Mouse (Mus musculus) megakaryocyte-erythroid progenitor cell, adult 5-6 weeks (primary cell): ENCODE measurements around the gene Med29. TPM values are rescaled to one million over a fixed set of nuclear protein-coding genes. Genes with fewer than 3 reads are reported as not detected.
"Not testable (repeated sequence)": the region's sequence is repeated elsewhere in the genome, so short reads cannot be mapped to it uniquely, and the experiment has no call there.

Experiments
- ATAC-seq: replicated peaks from 2 replicates; pipeline ENCODE4 v1.8.0; 2016; ENCODE audit warnings: mild to moderate bottlenecking, inconsistent platforms; ENCODE audit not compliant: severe bottlenecking, poor library complexity, low FRiP score, low TSS enrichment
- total RNA-seq, 2 experiments: library from RNA; stranded (forward) in 1 of 2; stranded (reverse) in 1 of 2; fragments of 200-1000, 215-1000 nt in 1 of 2; fragments of >200 nt in 1 of 2; fragmentation: Nextera tagmentation in 1 of 2; gene quantifications; 2 replicates each; pipeline ENCODE4 v1.2.3; 2014 to 2017

The Med29 gene
- total RNA-seq, 2 experiments from 2014 or later: 9.9 to 22.3 TPM

- ATAC-seq: no peak
Observed at GRCm38 (mm10) chr7:28398696-28399340, 6.3 kb upstream of the Med29 start.

DNA sequence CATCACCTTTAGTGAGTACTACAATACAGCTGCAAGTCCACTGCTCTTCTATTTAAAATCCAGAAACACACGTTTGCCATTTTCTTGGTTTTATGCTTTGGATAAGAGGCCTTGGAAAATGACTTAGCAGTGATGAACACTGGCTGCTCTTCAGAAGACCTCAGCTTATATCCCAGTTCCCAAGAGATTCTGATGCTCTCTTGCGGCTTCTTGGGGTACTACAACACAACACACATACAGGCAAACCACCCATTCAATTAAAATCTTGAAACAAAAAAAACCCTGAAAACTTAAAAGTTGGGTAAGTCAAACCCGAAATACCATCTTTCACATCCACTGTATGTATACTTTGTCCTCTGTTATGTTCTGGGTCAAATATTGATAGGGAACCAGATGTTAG, 5.5 kb upstream of the Med29 start:
- ATAC-seq: no peak

GRCm38 (mm10) chr7:28395425-28395824, 2.9 kb upstream of the Med29 start:
- no peak for ATAC-seq

- ATAC-seq: no peak
Observed at GRCm38 (mm10) chr7:28393272-28393951, 904 bp upstream of the Med29 start.

- ATAC-seq: no peak
Observed at GRCm38 (mm10) chr7:28390331-28390730, 2.2 kb downstream of the Med29 start.

DNA sequence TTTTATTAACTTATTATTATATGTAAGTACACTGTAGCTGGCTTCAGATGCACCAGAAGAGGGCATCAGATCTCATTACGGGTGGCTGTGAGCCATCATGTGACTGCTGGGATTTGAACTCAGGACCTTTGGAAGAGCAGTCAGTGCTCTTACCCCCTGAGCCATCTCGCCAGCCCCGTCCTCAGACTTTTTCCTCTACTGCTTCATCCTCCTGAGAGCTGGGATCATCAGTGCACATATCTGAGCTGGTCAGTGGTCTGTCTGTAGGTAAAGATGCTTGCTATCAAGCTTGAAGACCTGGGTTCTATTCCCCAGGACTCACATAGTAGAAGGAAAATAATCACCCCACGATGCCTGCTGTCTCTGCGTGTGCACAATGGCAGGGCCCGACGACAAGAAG, 5.1 kb downstream of the Med29 start:
- not testable (repeated sequence) for ATAC-seq

- ATAC-seq: not testable (repeated sequence)
Observed at GRCm38 (mm10) chr7:28386877-28387276, 5.6 kb downstream of the Med29 start.

GRCm38 (mm10) chr7:28386462-28386861, 6.0 kb downstream of the Med29 start:
- ATAC-seq: peak; percentile 61

DNA sequence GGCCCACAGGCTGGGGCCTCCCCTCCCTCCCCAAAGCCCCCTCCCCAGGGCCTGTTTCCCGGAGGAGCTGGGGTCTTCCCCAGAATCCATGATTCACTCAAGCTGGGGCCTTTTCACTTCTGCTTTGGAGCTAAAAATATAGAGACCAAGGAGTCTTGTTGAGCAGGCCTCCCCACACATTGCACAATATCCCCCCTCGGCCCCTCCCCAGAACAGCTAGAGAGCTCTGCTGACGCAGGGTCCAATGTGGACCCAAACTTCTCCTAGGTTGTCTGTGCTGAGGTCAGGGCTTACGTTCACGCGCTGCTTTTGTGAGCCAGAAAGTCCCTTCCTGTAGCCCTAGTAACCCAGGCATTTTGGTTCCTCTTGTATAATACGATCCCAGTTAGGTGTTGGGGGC, 6.5 kb downstream of the Med29 start:
- no peak for ATAC-seq

GRCm38 (mm10) chr7:28385196-28385595, 7.3 kb downstream of the Med29 start:
- ATAC-seq: no peak

DNA sequence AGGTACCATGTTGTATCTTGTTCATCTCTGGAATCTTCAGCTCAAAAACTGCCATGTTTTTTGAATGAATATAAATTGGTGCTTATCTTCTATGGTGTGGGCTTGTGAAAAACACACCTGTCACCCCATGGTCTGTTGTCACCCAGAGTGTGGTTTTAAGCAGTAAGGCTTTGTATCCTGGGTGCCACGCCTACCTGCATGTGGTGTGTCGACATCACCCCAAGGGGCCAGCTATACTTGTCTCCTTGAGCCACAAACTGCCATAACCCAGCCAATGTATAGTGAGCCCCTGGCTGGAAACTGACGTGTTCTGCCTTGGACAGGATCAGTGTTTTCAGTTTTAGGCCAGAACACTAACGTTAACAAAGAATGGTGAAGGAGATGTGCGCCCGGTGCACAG, 8.3 kb downstream of the Med29 start:
- ATAC-seq: no peak

GRCm38 (mm10) chr7:28383606-28384005, 8.9 kb downstream of the Med29 start:
- no peak for ATAC-seq

DNA sequence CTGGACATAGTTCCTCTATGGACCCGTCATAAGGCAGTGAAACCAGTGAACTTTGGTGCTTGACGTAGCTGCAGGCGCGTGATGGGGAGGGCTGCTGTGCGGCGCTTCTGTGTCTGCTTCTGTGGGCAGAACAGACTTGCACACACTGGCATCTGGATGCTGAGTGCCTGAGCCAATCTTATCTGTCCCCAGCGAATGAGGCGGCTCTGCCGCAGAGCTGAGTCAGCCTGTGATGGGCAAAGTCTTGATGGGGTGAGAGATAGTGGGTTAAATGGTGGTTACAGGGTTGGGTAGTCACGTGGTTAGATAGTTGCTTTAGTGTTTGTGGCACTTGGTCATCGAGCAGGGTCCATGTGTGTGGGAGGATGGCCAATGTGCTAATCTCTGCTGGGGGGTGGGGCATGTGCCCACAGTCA, 9.5 kb downstream of the Med29 start:
- peak; percentile 61 for ATAC-seq

DNA sequence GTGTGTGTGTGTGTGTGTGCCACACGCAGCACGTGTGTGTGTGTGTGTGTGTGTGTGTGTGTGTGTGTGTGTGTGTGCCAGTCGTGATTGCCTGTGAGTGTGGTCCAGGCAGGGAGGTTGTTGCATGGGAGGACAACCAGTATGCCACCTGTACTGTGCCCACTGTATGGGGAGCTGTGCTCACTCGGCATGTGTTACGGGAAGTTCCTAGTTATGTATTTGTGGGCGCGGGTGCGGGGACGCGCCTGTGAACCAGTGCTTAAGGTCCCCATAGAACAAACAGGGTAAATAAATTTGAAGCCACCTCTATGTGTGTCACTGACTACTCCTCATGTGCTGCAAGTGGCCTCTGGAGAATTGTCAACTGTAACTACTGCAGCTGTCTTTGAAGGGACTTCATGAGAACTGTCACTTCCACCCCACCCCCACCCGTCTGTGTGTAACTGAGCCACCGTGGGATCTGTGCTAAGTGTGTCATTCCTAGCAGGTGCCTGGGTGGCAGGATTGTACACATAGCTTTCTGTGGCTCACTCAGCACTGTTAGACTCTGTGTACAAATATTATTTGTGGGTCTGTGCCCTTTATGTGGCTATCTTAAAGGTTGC, 10.1 kb downstream of the Med29 start:
- ATAC-seq: no peak

GRCm38 (mm10) chr7:28381938-28382337, 10.6 kb downstream of the Med29 start:
- no peak for ATAC-seq

DNA sequence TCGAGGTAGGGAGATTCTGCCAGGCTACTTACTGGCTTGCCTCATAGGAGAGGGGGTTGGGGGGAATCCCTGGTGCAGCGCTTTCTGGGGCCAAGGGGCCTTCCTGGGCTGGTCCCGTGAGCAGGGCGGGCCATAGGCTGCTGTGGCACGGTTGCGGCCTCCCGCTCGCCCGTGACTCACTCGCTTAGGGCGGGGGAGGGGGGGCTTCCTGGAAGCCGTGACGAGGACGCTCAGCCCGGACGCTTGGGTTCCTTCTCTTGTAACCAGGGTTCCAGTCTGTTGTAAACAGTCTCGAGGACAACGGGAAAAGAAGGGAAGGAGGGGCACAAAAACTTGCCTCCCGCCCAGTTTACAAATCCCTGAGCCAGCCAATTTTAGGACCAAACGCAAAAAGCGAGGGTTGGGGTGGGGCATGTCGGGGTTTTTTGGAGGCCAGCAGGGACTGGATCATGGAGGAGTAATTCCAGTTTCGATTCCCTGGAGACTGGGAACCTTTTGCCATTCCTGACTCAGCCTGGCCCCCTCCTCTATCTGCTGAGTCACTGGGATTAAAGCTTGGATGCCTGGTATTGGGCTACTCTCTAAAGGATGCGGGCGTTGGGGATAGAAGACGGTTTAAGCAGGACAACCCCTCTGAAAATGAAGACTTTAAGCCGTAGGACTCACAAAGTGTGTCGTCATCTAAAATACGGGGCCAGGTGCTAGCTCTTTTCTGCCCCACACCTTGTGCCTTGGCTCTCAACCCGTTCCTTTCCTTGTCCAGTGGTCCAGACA, 11.3 kb downstream of the Med29 start:
- 0 out of 2 replicates have a peak, but pooled peaks have one; percentile 9 for ATAC-seq

DNA sequence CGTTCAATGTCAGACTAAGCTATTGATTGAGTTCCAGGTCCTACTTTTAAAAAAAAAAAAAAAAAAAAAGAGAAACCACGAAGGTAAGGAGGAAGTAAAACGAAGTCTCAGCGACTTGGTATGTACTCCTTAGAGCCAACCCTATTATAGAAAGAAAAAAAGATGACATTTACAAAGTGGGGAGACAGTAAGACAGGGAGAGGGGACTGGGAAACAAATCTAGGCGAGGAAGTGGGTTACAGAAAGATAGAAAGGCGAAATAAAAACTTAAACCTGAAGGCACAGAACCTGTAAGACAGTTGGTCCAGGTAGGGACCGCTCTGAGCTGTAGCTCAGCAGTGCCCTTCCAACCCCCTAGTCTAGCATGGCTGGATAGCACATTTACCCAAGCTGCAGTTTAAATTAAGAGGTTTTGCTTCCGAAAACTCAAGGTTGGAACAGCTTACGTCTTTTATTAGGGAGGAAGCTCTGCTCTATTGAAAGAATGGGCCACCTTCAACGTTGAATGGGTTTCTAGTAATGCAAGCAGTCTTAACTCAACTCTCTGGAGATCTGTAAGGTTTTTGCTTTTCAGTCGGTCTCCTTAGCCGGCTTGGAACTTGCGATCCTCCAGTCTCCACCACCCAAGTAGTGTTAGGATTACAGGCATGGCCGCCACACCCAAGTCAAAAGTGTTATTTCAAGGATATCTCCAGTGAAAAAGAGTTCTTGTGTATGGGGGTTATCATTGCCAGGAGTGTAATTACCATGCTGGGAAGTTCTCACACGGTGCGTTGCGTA, 12.1 kb downstream of the Med29 start, which contains the start of gene Zfp36:
Zfp36 (minus strand) TSS at position 17 of the 780 bp plus-strand sequence.
- ATAC-seq: no peak

DNA sequence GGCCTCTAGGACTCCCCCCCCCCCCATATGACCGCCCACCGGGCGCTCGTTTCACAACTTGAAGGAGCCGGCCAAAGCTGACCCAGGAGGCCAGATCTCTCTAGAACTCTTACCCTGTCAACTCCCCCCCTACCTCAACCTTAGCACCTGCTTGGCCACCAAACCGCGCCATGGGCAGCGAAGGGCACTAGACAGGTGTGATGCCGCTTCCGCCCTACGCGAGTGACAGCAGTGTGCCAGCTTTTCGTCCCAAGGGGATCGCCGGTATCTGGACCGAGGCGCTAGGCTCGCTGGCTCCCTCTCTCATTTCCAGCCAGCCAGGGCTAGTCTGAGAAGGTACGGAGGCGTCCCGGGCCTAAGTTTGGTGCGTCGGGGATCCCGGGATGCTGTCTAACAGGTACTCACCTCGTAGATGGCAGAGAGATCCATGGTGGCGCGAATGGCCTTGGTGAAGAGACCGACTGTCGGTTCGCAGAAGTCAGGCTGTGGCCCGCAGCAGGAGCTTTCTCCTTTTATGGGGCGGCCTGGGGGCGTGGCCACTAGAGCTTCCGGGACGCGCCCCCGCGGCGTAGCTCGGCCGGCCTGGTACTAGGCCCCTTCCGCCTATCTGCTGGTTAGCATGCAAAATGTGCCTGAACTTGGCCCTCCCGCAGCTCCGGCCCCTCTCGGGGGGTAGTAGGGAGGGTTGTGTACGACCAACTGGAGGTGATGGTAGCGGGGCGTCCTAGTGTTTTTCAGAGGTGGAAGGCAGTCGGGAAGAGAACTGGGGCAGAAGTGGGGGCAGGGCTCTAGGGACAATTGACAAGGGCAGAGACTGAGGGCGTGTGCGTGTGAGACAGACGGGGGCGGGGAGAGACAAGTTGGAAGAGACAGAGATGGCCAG, 13.5 kb downstream of the Med29 start:
- peak; percentile 62 for ATAC-seq
